16 mouse cellular contexts compared by ENCODE assay signal in genomic region chr3:79238456-79239065, GRCm38 (mm10). TPM values are rescaled to one million over a fixed set of nuclear protein-coding genes. Genes with fewer than 3 reads are reported as not detected.
DNase-seq lines count a peak whose midpoint lies in the region; ATAC-seq and TF ChIP-seq lines count a peak whose summit lies in the region.
"Had no signal": no experiment of that assay in that cellular context is flagged by ENCODE, and none has a peak within 500 bp of the region (broad histone marks: within the 10 kb centered on the region; RNA-seq: fewer than 3 reads in every experiment).

No protein-coding gene starts in this region.

- peak overlapping the region; percentile 63 for H3K27ac ChIP-seq in heart, embryonic 12.5 days (ENCODE audit: poor library complexity, severe bottlenecking)
- peak overlapping the region; percentile 74 for H3K27ac ChIP-seq in bone marrow, adult 2 months (ENCODE audit: control insufficient read depth, insufficient read depth, low read depth, low read length, poor library complexity)
- no peak overlapping the region for H3K27ac ChIP-seq in limb, embryonic 10.5 days
- H3K27ac ChIP-seq: embryonic facial prominence, embryonic 10.5 days; kidney, embryonic 15.5 days; stomach, embryonic 15.5 days had no signal

- no peak for TF ChIP-seq POLR2A in bone marrow, adult 2 months (IDR thresholded peaks at IDR 0.05; ENCODE audit: borderline replicate concordance, control insufficient read depth, low read depth, low read length)

- no peaks in the 10 kb centered on the region for H3K27me3 ChIP-seq in heart, embryonic 12.5 days (replicated peaks)
- H3K27me3 ChIP-seq in megakaryocyte, embryonic 14.5 days (replicated peaks) = no peaks in the 10 kb centered on the region
- H3K27me3 ChIP-seq in limb, embryonic 10.5 days (ENCODE audit: low read depth, poor library complexity, severe bottlenecking) = no peaks in the 10 kb centered on the region
- H3K27me3 ChIP-seq: kidney, embryonic 15.5 days; liver, embryonic 15.5 days; stomach, embryonic 15.5 days had no signal

- 31% methylated on average over 4 of the region's 4 CpGs for WGBS in heart, embryonic 12.5 days
- 42% methylated on average over 4 of the region's 4 CpGs for WGBS in bone marrow, adult 2 months
- 84% methylated on average over 4 of the region's 4 CpGs for WGBS in limb, embryonic 10.5 days

- H3K36me3 ChIP-seq in heart, embryonic 12.5 days = no peaks in the 10 kb centered on the region
- no peaks in the 10 kb centered on the region for H3K36me3 ChIP-seq in megakaryocyte, embryonic 14.5 days (replicated peaks; ENCODE audit: low read length)
- no peaks in the 10 kb centered on the region for H3K36me3 ChIP-seq in limb, embryonic 10.5 days
- H3K36me3 ChIP-seq: embryonic facial prominence, embryonic 10.5 days; kidney, embryonic 15.5 days; liver, embryonic 15.5 days; stomach, embryonic 15.5 days had no signal

- intact Hi-C loops in heart, postnatal 14 days (cut with DNase I) = no loop called here

- H3K4me3 ChIP-seq in heart, embryonic 12.5 days = no peak overlapping the region
- H3K4me3 ChIP-seq in megakaryocyte, embryonic 14.5 days (replicated peaks) = peak overlapping the region; percentile 90
- peak overlapping the region; percentile 49 for H3K4me3 ChIP-seq in bone marrow, adult 2 months (replicated peaks; ENCODE audit: control insufficient read depth, low read depth, low read length)
- H3K4me3 ChIP-seq in limb, embryonic 10.5 days = no peak overlapping the region
- H3K4me3 ChIP-seq: embryonic facial prominence, embryonic 10.5 days; kidney, embryonic 15.5 days; liver, embryonic 15.5 days; stomach, embryonic 15.5 days had no signal

- no peak for TF ChIP-seq CTCF in bone marrow, adult 2 months (IDR thresholded peaks at IDR 0.05; ENCODE audit: control insufficient read depth, insufficient read depth, low read length)

- DNase-seq in heart, postnatal 14 days = no peak
- no peak for DNase-seq in limb, embryonic 10.5 days (ENCODE audit: low spot score)
- no peak for DNase-seq in thymus, adult 18-20 months
- DNase-seq: adrenal gland, adult 2 months; cerebellum, postnatal 10 days; right cerebral cortex, postnatal 4 days had no signal

- H3K9me3 ChIP-seq in heart, embryonic 12.5 days (replicated peaks) = no peaks in the 10 kb centered on the region
- no peaks in the 10 kb centered on the region for H3K9me3 ChIP-seq in megakaryocyte, embryonic 14.5 days
- no peaks in the 10 kb centered on the region for H3K9me3 ChIP-seq in limb, embryonic 10.5 days (replicated peaks)
- H3K9me3 ChIP-seq: embryonic facial prominence, embryonic 10.5 days; kidney, embryonic 15.5 days; liver, embryonic 15.5 days; stomach, embryonic 15.5 days had no signal

- peak overlapping the region; percentile 14; the same call in 1 of the 2 replicates for H3K4me2 ChIP-seq in heart, embryonic 12.5 days
- H3K4me2 ChIP-seq: kidney, embryonic 15.5 days; liver, embryonic 15.5 days; midbrain, embryonic 11.5 days; stomach, embryonic 15.5 days had no signal

- no peak overlapping the region for H3K9ac ChIP-seq in heart, embryonic 12.5 days
- H3K9ac ChIP-seq: kidney, embryonic 15.5 days; liver, embryonic 15.5 days; stomach, embryonic 15.5 days had no signal

- peaks cover 42% of the 10 kb centered on the region for H3K4me1 ChIP-seq in heart, embryonic 12.5 days (replicated peaks)
- peaks cover 56% of the 10 kb centered on the region for H3K4me1 ChIP-seq in megakaryocyte, embryonic 14.5 days
- H3K4me1 ChIP-seq in bone marrow, adult 2 months (ENCODE audit: control insufficient read depth, insufficient read depth, low read length) = peaks cover 3% of the 10 kb centered on the region; the same call in 1 of the 2 replicates
- H3K4me1 ChIP-seq in limb, embryonic 10.5 days = peaks cover 26% of the 10 kb centered on the region

- ATAC-seq in heart, embryonic 12.5 days (ENCODE audit: insufficient number of reproducible peaks, low FRiP score) = no peak
- ATAC-seq in megakaryocyte, adult 5-6 weeks (ENCODE audit: poor library complexity, severe bottlenecking) = no peak
- ATAC-seq in megakaryocyte-erythroid progenitor cell, adult 5-6 weeks (replicated peaks; ENCODE audit: low FRiP score, low TSS enrichment, poor library complexity, severe bottlenecking) = peak; percentile 85

RNA-seq across cellular contexts. Expression of gene Rapgef2, which starts 47.8 kb away (rescaled TPM):
- 8.5 and 9.2 TPM in 2 replicates for polyA plus RNA-seq in heart, embryonic 12.5 days (2016; fragmentation: Nextera tagmentation; extraction: Ambion mirVana)
- 10 to 100 TPM; 34.9 to 35.6 TPM for total RNA-seq in heart, postnatal 14 days (2021)
- polyA plus RNA-seq in megakaryocyte, embryonic 14.5 days (2012; ENCODE audit: insufficient read depth, low replicate concordance) = 0.81 and 1.5 TPM in 2 replicates
- total RNA-seq in megakaryocyte, adult 5-6 weeks (2015) = 17.0 and 17.1 TPM in 2 replicates
- 16.4 and 20.5 TPM in 2 replicates for total RNA-seq in megakaryocyte, adult 5-6 weeks (2017)
- polyA plus RNA-seq in bone marrow, adult 2 months (2011; ENCODE audit: insufficient read depth, insufficient read length, low replicate concordance, missing spikeins) = 2.5 and 6.0 TPM in 2 replicates
- total RNA-seq in megakaryocyte-erythroid progenitor cell, adult 5-6 weeks (2014; fragmentation: Nextera tagmentation) = 5.4 and 8.1 TPM in 2 replicates
- 8.3 and 11.2 TPM in 2 replicates for total RNA-seq in megakaryocyte-erythroid progenitor cell, adult 5-6 weeks (2017)
- polyA plus RNA-seq in limb, embryonic 10.5 days (2016; fragmentation: Nextera tagmentation; extraction: Ambion mirVana) = 4.7 and 5.3 TPM in 2 replicates

Comparison
In these comparisons a context has a peak if more than half of its experiments do, and no peak if none do; other contexts are left out.
1. H3K4me3 ChIP-seq: peak in megakaryocyte, embryonic 14.5 days (single experiment) and bone marrow, adult 2 months (single experiment); none in heart, embryonic 12.5 days (single experiment) and limb, embryonic 10.5 days (single experiment).